Mouse (Mus musculus): Measurements from ENCODE around the gene Slc6a16. TPM values are rescaled to one million over a fixed set of nuclear protein-coding genes. Genes with fewer than 3 reads are reported as not detected.

Gene Slc6a16
- polyA plus RNA-seq, 1 experiment from 2014 or later, result not detected

- no peaks in the 10 kb centered on the region for H3K4me1 ChIP-seq (replicated peaks; ENCODE audit: control insufficient read depth, insufficient read depth, low read length)
- no peak overlapping the region for H3K27ac ChIP-seq (ENCODE audit: low read depth, low read length)
- WGBS, result 33% methylated on average over 10 of the region's 10 CpGs
- no peak overlapping the region for H3K4me2 ChIP-seq (replicated peaks; ENCODE audit: low read depth)
- H3K9ac ChIP-seq (ENCODE audit: low read depth, low read length), result no peak overlapping the region
- peaks cover 4% of the 10 kb centered on the region for H3K27me3 ChIP-seq (replicated peaks; ENCODE audit: control insufficient read depth, insufficient read depth, low read length)
- no peaks in the 10 kb centered on the region for H3K9me3 ChIP-seq (ENCODE audit: control insufficient read depth)
- no peaks in the 10 kb centered on the region for H3K36me3 ChIP-seq (ENCODE audit: control insufficient read depth, insufficient read depth)
- no peak for TF ChIP-seq CTCF (IDR thresholded peaks at IDR 0.05; ENCODE audit: low read depth)
- H3K4me3 ChIP-seq (ENCODE audit: low read depth, low read length), result no peak overlapping the region
- no peak for ATAC-seq
Observed at GRCm38 (mm10) chr7:45272786-45273412, 32.0 kb downstream of the Slc6a16 start.

- Histone ChIP-seq H3K4me2 (replicated peaks; ENCODE audit: low read depth) (no peak overlapping the region), H3K9ac (ENCODE audit: low read depth, low read length) (no peak overlapping the region), H3K4me1 (replicated peaks; ENCODE audit: control insufficient read depth, insufficient read depth, low read length) (no peaks in the 10 kb centered on the region), H3K9me3 (ENCODE audit: control insufficient read depth) (no peaks in the 10 kb centered on the region), H3K27me3 (replicated peaks; ENCODE audit: control insufficient read depth, insufficient read depth, low read length) (no peaks in the 10 kb centered on the region; the same call in 1 of the 2 replicates), H3K36me3 (ENCODE audit: control insufficient read depth, insufficient read depth) (no peaks in the 10 kb centered on the region), H3K4me3 (ENCODE audit: low read depth, low read length) (no peak overlapping the region), H3K27ac (ENCODE audit: low read depth, low read length) (no peak overlapping the region)
- no peak for ATAC-seq
- no peak for TF ChIP-seq CTCF (IDR thresholded peaks at IDR 0.05; ENCODE audit: low read depth)
- 81% methylated on average over 8 of the region's 8 CpGs for WGBS
Observed at GRCm38 (mm10) chr7:45273672-45274071, 32.8 kb downstream of the Slc6a16 start.

GRCm38 (mm10) chr7:45277136-45277760, 36.4 kb downstream of the Slc6a16 start, which contains the start of gene Slc6a21:
Gene Slc6a21 (plus strand): TSS chr7:45277513.
- WGBS, result 7% methylated on average over 44 of the region's 44 CpGs
- peak; percentile 96 for TF ChIP-seq CTCF (IDR thresholded peaks at IDR 0.05; ENCODE audit: low read depth)
- ATAC-seq, result peak; percentile 86

GRCm38 (mm10) chr7:45286486-45286885, 45.6 kb downstream of the Slc6a16 start:
- H3K4me3 ChIP-seq (ENCODE audit: low read depth, low read length), result no peak overlapping the region
- WGBS, result 81% methylated on average over 13 of the region's 13 CpGs
- no peaks in the 10 kb centered on the region for H3K4me1 ChIP-seq (replicated peaks; ENCODE audit: control insufficient read depth, insufficient read depth, low read length)
- no peak overlapping the region for H3K27ac ChIP-seq (ENCODE audit: low read depth, low read length)
- no peaks in the 10 kb centered on the region for H3K9me3 ChIP-seq (ENCODE audit: control insufficient read depth)
- no peak for TF ChIP-seq CTCF (IDR thresholded peaks at IDR 0.05; ENCODE audit: low read depth)
- no peak for ATAC-seq
- no peaks in the 10 kb centered on the region for H3K27me3 ChIP-seq (replicated peaks; ENCODE audit: control insufficient read depth, insufficient read depth, low read length)
- H3K36me3 ChIP-seq (ENCODE audit: control insufficient read depth, insufficient read depth), result no peaks in the 10 kb centered on the region
- no peak overlapping the region for H3K9ac ChIP-seq (ENCODE audit: low read depth, low read length)
- H3K4me2 ChIP-seq (replicated peaks; ENCODE audit: low read depth), result no peak overlapping the region

More at GRCm38 (mm10) chr7:45277136-45277760, 36.4 kb downstream of the Slc6a16 start, which contains the start of gene Slc6a21:
- Histone ChIP-seq H3K4me3 (ENCODE audit: low read depth, low read length) (peak within 1 kb of the TSS; percentile 55), H3K4me1 (replicated peaks; ENCODE audit: control insufficient read depth, insufficient read depth, low read length) (no peaks in the 10 kb centered on the region), H3K9me3 (ENCODE audit: control insufficient read depth) (no peaks in the 10 kb centered on the region), H3K36me3 (ENCODE audit: control insufficient read depth, insufficient read depth) (no peaks in the 10 kb centered on the region), H3K4me2 (replicated peaks; ENCODE audit: low read depth) (peak within 1 kb of the TSS; percentile 89), H3K9ac (ENCODE audit: low read depth, low read length) (peak within 1 kb of the TSS; percentile 54), H3K27me3 (replicated peaks; ENCODE audit: control insufficient read depth, insufficient read depth, low read length) (no peaks in the 10 kb centered on the region), H3K27ac (ENCODE audit: low read depth, low read length) (no peak within 1 kb of the TSS)

- no peak overlapping the region for H3K4me3 ChIP-seq (ENCODE audit: low read depth, low read length)
- ATAC-seq, result no peak
- TF ChIP-seq CTCF (IDR thresholded peaks at IDR 0.05; ENCODE audit: low read depth), result no peak
- H3K36me3 ChIP-seq (ENCODE audit: control insufficient read depth, insufficient read depth), result no peaks in the 10 kb centered on the region
- H3K9ac ChIP-seq (ENCODE audit: low read depth, low read length), result no peak overlapping the region
- H3K27ac ChIP-seq (ENCODE audit: low read depth, low read length), result no peak overlapping the region
- WGBS, result 79% methylated on average over 1 of the region's 1 CpGs
- H3K27me3 ChIP-seq (replicated peaks; ENCODE audit: control insufficient read depth, insufficient read depth, low read length), result no peaks in the 10 kb centered on the region
- H3K4me2 ChIP-seq (replicated peaks; ENCODE audit: low read depth), result no peak overlapping the region
- H3K9me3 ChIP-seq (ENCODE audit: control insufficient read depth), result no peaks in the 10 kb centered on the region
- no peaks in the 10 kb centered on the region for H3K4me1 ChIP-seq (replicated peaks; ENCODE audit: control insufficient read depth, insufficient read depth, low read length)
Observed at GRCm38 (mm10) chr7:45296626-45297025, 55.7 kb downstream of the Slc6a16 start.

GRCm38 (mm10) chr7:45297563-45297962, 56.7 kb downstream of the Slc6a16 start:
- Histone ChIP-seq H3K27ac (ENCODE audit: low read depth, low read length) (no peak overlapping the region), H3K4me2 (replicated peaks; ENCODE audit: low read depth) (no peak overlapping the region), H3K9me3 (ENCODE audit: control insufficient read depth) (no peaks in the 10 kb centered on the region), H3K9ac (ENCODE audit: low read depth, low read length) (no peak overlapping the region), H3K4me3 (ENCODE audit: low read depth, low read length) (no peak overlapping the region), H3K4me1 (replicated peaks; ENCODE audit: control insufficient read depth, insufficient read depth, low read length) (no peaks in the 10 kb centered on the region), H3K27me3 (replicated peaks; ENCODE audit: control insufficient read depth, insufficient read depth, low read length) (no peaks in the 10 kb centered on the region), H3K36me3 (ENCODE audit: control insufficient read depth, insufficient read depth) (peaks cover 2% of the 10 kb centered on the region; the same call in 1 of the 2 replicates)
- WGBS, result 54% methylated on average over 3 of the region's 3 CpGs
- no peak for ATAC-seq
- TF ChIP-seq CTCF (IDR thresholded peaks at IDR 0.05; ENCODE audit: low read depth), result no peak

Data from intestine, postnatal 0 days (tissue).